Mouse (Mus musculus) erythroblast, embryonic 14.5 days (primary cell): ENCODE measurements around the gene Supv3l1.

Experiments
- GATA1 ChIP-seq: IDR thresholded peaks from 2 replicates; pipeline ENCODE4 v1.6.1; 2012; ENCODE audit warnings: low read length, inconsistent platforms, mixed read lengths
- TAL1 ChIP-seq: IDR thresholded peaks from 3 replicates; pipeline ENCODE4 v1.6.1; 2012; ENCODE audit warnings: low read length, inconsistent platforms, mixed read lengths

- TF ChIP-seq GATA1 = no peak
- TF ChIP-seq TAL1 = no peak
Measured at GRCm38 (mm10) chr10:62481108-62481852, 31.7 kb upstream of the Supv3l1 start.
